Mouse (Mus musculus): ENCODE measurements around the gene Kcnc4. TPM values are rescaled to one million over a fixed set of nuclear protein-coding genes. Genes with fewer than 3 reads are reported as not detected.

Kcnc4 gene
- polyA plus RNA-seq, 1 experiment from 2014 or later = not detected

GRCm38 (mm10) chr3:107480660-107481059 is 21.3 kb upstream of the Kcnc4 start:
- Histone ChIP-seq H3K4me3 (ENCODE audit: inconsistent target) (no peak overlapping the region), H3K36me3 (ENCODE audit: inconsistent target) (no peaks in the 10 kb centered on the region), H3K27ac (no peak overlapping the region), H3K79me2 (ENCODE audit: inconsistent target) (no peaks in the 10 kb centered on the region)
- 52% methylated on average over 3 of the region's 3 CpGs for WGBS (ENCODE audit: missing documents)

GRCm38 (mm10) chr3:107472198-107472597 is 12.8 kb upstream of the Kcnc4 start:
- no peaks in the 10 kb centered on the region for H3K36me3 ChIP-seq (ENCODE audit: inconsistent target)
- WGBS (ENCODE audit: missing documents) = 19% methylated on average over 6 of the region's 6 CpGs
- H3K4me3 ChIP-seq (ENCODE audit: inconsistent target) = no peak overlapping the region
- no peak overlapping the region for H3K27ac ChIP-seq
- no peaks in the 10 kb centered on the region for H3K79me2 ChIP-seq (ENCODE audit: inconsistent target)

GRCm38 (mm10) chr3:107469059-107469458 is 9.7 kb upstream of the Kcnc4 start:
- Histone ChIP-seq H3K79me2 (ENCODE audit: inconsistent target) (no peaks in the 10 kb centered on the region), H3K27ac (no peak overlapping the region), H3K36me3 (ENCODE audit: inconsistent target) (no peaks in the 10 kb centered on the region), H3K4me3 (ENCODE audit: inconsistent target) (no peak overlapping the region)
- 84% methylated on average over 4 of the region's 4 CpGs for WGBS (ENCODE audit: missing documents)

- WGBS (ENCODE audit: missing documents) = 64% methylated on average over 11 of the region's 11 CpGs
- no peak overlapping the region for H3K4me3 ChIP-seq (ENCODE audit: inconsistent target)
- no peaks in the 10 kb centered on the region for H3K36me3 ChIP-seq (ENCODE audit: inconsistent target)
- no peak overlapping the region for H3K27ac ChIP-seq
- no peaks in the 10 kb centered on the region for H3K79me2 ChIP-seq (ENCODE audit: inconsistent target)
These were observed 8.8 kb upstream of the Kcnc4 start for GRCm38 (mm10) chr3:107468106-107468505.

- Histone ChIP-seq H3K27ac (no peak overlapping the region), H3K79me2 (ENCODE audit: inconsistent target) (no peaks in the 10 kb centered on the region), H3K36me3 (ENCODE audit: inconsistent target) (no peaks in the 10 kb centered on the region), H3K4me3 (ENCODE audit: inconsistent target) (no peak overlapping the region)
- WGBS (ENCODE audit: missing documents) = 3% methylated on average over 6 of the region's 6 CpGs
These were observed 7.2 kb upstream of the Kcnc4 start for GRCm38 (mm10) chr3:107466577-107466976.

GRCm38 (mm10) chr3:107462160-107462559 is 2.8 kb upstream of the Kcnc4 start:
- 32% methylated on average over 5 of the region's 5 CpGs for WGBS (ENCODE audit: missing documents)
- H3K4me3 ChIP-seq (ENCODE audit: inconsistent target) = no peak overlapping the region
- H3K27ac ChIP-seq = no peak overlapping the region
- no peaks in the 10 kb centered on the region for H3K36me3 ChIP-seq (ENCODE audit: inconsistent target)
- H3K79me2 ChIP-seq (ENCODE audit: inconsistent target) = no peaks in the 10 kb centered on the region

GRCm38 (mm10) chr3:107459773-107460431 is 550 bp upstream of the Kcnc4 start:
- H3K4me3 ChIP-seq (ENCODE audit: inconsistent target) = no peak overlapping the region
- no peak overlapping the region for H3K27ac ChIP-seq
- H3K79me2 ChIP-seq (ENCODE audit: inconsistent target) = no peaks in the 10 kb centered on the region
- 2% methylated on average over 63 of the region's 69 CpGs for WGBS (ENCODE audit: missing documents)
- no peaks in the 10 kb centered on the region for H3K36me3 ChIP-seq (ENCODE audit: inconsistent target)

- Histone ChIP-seq H3K27ac (no peak overlapping the region), H3K79me2 (ENCODE audit: inconsistent target) (no peaks in the 10 kb centered on the region), H3K4me3 (ENCODE audit: inconsistent target) (no peak overlapping the region), H3K36me3 (ENCODE audit: inconsistent target) (no peaks in the 10 kb centered on the region)
- 2% methylated on average over 27 of the region's 51 CpGs for WGBS (ENCODE audit: missing documents)
These were observed 690 bp downstream of the Kcnc4 start for GRCm38 (mm10) chr3:107458528-107459195.

- Histone ChIP-seq H3K4me3 (ENCODE audit: inconsistent target) (no peak overlapping the region), H3K36me3 (ENCODE audit: inconsistent target) (no peaks in the 10 kb centered on the region), H3K79me2 (ENCODE audit: inconsistent target) (no peaks in the 10 kb centered on the region), H3K27ac (no peak overlapping the region)
- 8% methylated on average over 23 of the region's 23 CpGs for WGBS (ENCODE audit: missing documents)
These were observed 1.2 kb downstream of the Kcnc4 start for GRCm38 (mm10) chr3:107458104-107458503.

- H3K4me3 ChIP-seq (ENCODE audit: inconsistent target) = no peak overlapping the region
- WGBS (ENCODE audit: missing documents) = 85% methylated on average over 4 of the region's 4 CpGs
- H3K27ac ChIP-seq = no peak overlapping the region
- H3K79me2 ChIP-seq (ENCODE audit: inconsistent target) = no peaks in the 10 kb centered on the region
- H3K36me3 ChIP-seq (ENCODE audit: inconsistent target) = no peaks in the 10 kb centered on the region
These were observed 5.1 kb downstream of the Kcnc4 start for GRCm38 (mm10) chr3:107454280-107454679.

- Histone ChIP-seq H3K4me3 (ENCODE audit: inconsistent target) (no peak overlapping the region), H3K79me2 (ENCODE audit: inconsistent target) (no peaks in the 10 kb centered on the region), H3K36me3 (ENCODE audit: inconsistent target) (no peaks in the 10 kb centered on the region), H3K27ac (no peak overlapping the region)
- 82% methylated on average over 3 of the region's 3 CpGs for WGBS (ENCODE audit: missing documents)
These were observed 12.5 kb downstream of the Kcnc4 start for GRCm38 (mm10) chr3:107446822-107447221.

GRCm38 (mm10) chr3:107443866-107444265 is 15.5 kb downstream of the Kcnc4 start:
- Histone ChIP-seq H3K4me3 (ENCODE audit: inconsistent target) (no peak overlapping the region), H3K36me3 (ENCODE audit: inconsistent target) (no peaks in the 10 kb centered on the region), H3K27ac (no peak overlapping the region), H3K79me2 (ENCODE audit: inconsistent target) (no peaks in the 10 kb centered on the region)
- WGBS (ENCODE audit: missing documents) = 82% methylated on average over 5 of the region's 5 CpGs

- WGBS (ENCODE audit: missing documents) = 86% methylated on average over 11 of the region's 11 CpGs
- Histone ChIP-seq H3K27ac (no peak overlapping the region), H3K79me2 (ENCODE audit: inconsistent target) (no peaks in the 10 kb centered on the region), H3K4me3 (ENCODE audit: inconsistent target) (no peak overlapping the region), H3K36me3 (ENCODE audit: inconsistent target) (no peaks in the 10 kb centered on the region)
These were observed 17.2 kb downstream of the Kcnc4 start for GRCm38 (mm10) chr3:107442191-107442590.

- 91% methylated on average over 8 of the region's 8 CpGs for WGBS (ENCODE audit: missing documents)
These were observed 18.0 kb downstream of the Kcnc4 start for GRCm38 (mm10) chr3:107441306-107441705.

GRCm38 (mm10) chr3:107439280-107439679 is 20.1 kb downstream of the Kcnc4 start:
- Histone ChIP-seq H3K4me3 (ENCODE audit: inconsistent target) (no peak overlapping the region), H3K36me3 (ENCODE audit: inconsistent target) (no peaks in the 10 kb centered on the region), H3K79me2 (ENCODE audit: inconsistent target) (no peaks in the 10 kb centered on the region), H3K27ac (no peak overlapping the region)
- 87% methylated on average over 11 of the region's 11 CpGs for WGBS (ENCODE audit: missing documents)

More at GRCm38 (mm10) chr3:107441306-107441705, 18.0 kb downstream of the Kcnc4 start:
- Histone ChIP-seq H3K36me3 (ENCODE audit: inconsistent target) (no peaks in the 10 kb centered on the region), H3K27ac (no peak overlapping the region), H3K4me3 (ENCODE audit: inconsistent target) (no peak overlapping the region), H3K79me2 (ENCODE audit: inconsistent target) (no peaks in the 10 kb centered on the region)
